Mouse (Mus musculus): ENCODE results near the gene Tdo2. TPM values are rescaled to one million over a fixed set of nuclear protein-coding genes. Genes with fewer than 3 reads are reported as not detected.

The Tdo2 gene
- total and polyA plus RNA-seq, 2 experiments from 2014 or later, result 0.40 TPM; not detected in 1

DNA sequence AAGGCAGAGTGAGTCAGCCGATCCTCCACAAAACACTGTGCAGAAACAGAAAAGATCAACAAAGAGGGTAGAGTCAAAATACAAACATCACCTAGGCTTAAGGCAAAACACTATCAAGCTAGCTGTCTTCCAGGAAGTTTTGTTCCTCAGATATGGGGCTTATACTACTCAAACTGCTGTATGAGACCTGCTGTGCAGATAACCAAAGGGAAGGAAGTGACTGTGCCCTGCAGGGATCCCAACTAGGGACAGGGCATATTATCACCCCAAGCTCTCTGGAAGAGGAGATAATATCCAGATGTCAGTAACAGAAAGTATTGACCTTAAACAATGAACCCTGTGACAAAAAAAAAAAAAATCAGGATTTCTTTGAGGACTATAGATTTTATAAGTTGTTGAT, 27.0 kb downstream of the Tdo2 start:
- DNase-seq (ENCODE audit: low spot score), result no peak
- no peak for ATAC-seq
- H3K4me2 ChIP-seq (ENCODE audit: low read depth, low read length), result no peak overlapping the region
- WGBS, result 85% methylated on average over 1 of the region's 1 CpGs
- no peaks in the 10 kb centered on the region for H3K4me1 ChIP-seq (ENCODE audit: insufficient read depth, low read length)
- TF ChIP-seq CTCF (IDR thresholded peaks at IDR 0.05; ENCODE audit: low read depth), result no peak
- H3K9ac ChIP-seq (replicated peaks; ENCODE audit: low read length), result no peak overlapping the region
- H3K36me3 ChIP-seq (ENCODE audit: insufficient read depth, low read length), result no peaks in the 10 kb centered on the region
- no peaks in the 10 kb centered on the region for H3K9me3 ChIP-seq (ENCODE audit: low read length)
- no peaks in the 10 kb centered on the region for H3K27me3 ChIP-seq (ENCODE audit: insufficient read depth, low read length)
- H3K27ac ChIP-seq, result no peak overlapping the region
- no peak overlapping the region for H3K4me3 ChIP-seq (ENCODE audit: low read length)

DNA sequence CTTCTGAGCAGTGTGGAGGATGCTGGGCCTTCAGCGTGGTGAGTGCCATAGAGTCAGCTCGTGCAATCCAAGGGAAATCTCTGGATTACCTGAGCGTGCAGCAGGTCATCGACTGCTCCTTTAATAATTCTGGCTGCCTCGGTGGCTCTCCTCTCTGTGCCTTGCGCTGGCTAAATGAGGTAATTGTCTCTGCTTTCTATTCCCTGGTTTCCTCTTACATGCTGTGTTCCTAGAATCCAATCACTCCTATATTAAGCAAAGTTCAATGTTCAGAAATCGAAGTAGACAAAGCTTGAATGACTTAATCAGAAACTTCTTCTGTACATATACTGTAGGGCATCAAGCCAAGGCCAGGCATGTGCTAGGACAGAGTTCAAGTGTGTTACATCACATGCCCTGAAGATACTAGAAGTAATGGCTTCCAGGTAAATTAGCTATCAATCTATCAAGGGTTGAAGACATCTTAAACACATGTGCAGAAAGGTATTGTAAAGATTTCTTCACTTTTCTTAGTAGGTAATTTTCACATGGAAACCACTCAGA, 31.1 kb downstream of the Tdo2 start:
- Histone ChIP-seq H3K27ac (no peak overlapping the region), H3K9ac (replicated peaks; ENCODE audit: low read length) (no peak overlapping the region), H3K4me1 (ENCODE audit: insufficient read depth, low read length) (no peaks in the 10 kb centered on the region), H3K9me3 (ENCODE audit: low read length) (no peaks in the 10 kb centered on the region), H3K27me3 (ENCODE audit: insufficient read depth, low read length) (no peaks in the 10 kb centered on the region), H3K4me2 (ENCODE audit: low read depth, low read length) (no peak overlapping the region), H3K4me3 (ENCODE audit: low read length) (no peak overlapping the region), H3K36me3 (ENCODE audit: insufficient read depth, low read length) (no peaks in the 10 kb centered on the region)
- no peak for ATAC-seq
- WGBS, result 90% methylated on average over 7 of the region's 7 CpGs
- DNase-seq (ENCODE audit: low spot score), result no peak
- TF ChIP-seq CTCF (IDR thresholded peaks at IDR 0.05; ENCODE audit: low read depth), result no peak

- H3K9ac ChIP-seq (replicated peaks; ENCODE audit: low read length), result no peak overlapping the region
- H3K9me3 ChIP-seq (ENCODE audit: low read length), result no peaks in the 10 kb centered on the region
- DNase-seq (ENCODE audit: low spot score), result no peak
- TF ChIP-seq CTCF (IDR thresholded peaks at IDR 0.05; ENCODE audit: low read depth), result no peak
- ATAC-seq, result no peak
- no peaks in the 10 kb centered on the region for H3K27me3 ChIP-seq (ENCODE audit: insufficient read depth, low read length)
- H3K4me1 ChIP-seq (ENCODE audit: insufficient read depth, low read length), result no peaks in the 10 kb centered on the region
- WGBS, result 93% methylated on average over 3 of the region's 3 CpGs
- H3K4me3 ChIP-seq (ENCODE audit: low read length), result no peak overlapping the region
- H3K4me2 ChIP-seq (ENCODE audit: low read depth, low read length), result no peak overlapping the region
- no peak overlapping the region for H3K27ac ChIP-seq
- H3K36me3 ChIP-seq (ENCODE audit: insufficient read depth, low read length), result no peaks in the 10 kb centered on the region
Observed at GRCm38 (mm10) chr3:81943097-81943496, 32.9 kb downstream of the Tdo2 start.

DNA sequence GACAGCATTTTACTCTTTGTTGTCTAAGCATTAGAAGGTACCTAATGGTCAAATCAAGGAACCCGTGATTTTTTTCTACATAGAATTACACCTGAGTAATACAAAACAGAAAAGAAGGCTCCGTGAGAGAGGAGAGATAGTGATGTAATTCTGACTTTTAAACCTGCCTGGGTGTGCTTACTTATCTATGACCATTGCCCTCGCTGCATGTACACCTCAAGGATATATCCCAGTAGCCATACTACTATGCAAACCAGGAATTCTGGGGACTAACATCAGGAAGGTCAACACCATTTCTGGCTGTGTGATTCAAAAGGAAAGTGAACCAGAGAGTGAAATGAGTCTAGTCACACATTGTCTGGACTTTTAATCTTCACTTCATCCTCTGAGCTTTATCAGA, 33.7 kb downstream of the Tdo2 start:
- TF ChIP-seq CTCF (IDR thresholded peaks at IDR 0.05; ENCODE audit: low read depth), result no peak
- WGBS, result 95% methylated on average over 3 of the region's 3 CpGs
- H3K9me3 ChIP-seq (ENCODE audit: low read length), result no peaks in the 10 kb centered on the region

DNA sequence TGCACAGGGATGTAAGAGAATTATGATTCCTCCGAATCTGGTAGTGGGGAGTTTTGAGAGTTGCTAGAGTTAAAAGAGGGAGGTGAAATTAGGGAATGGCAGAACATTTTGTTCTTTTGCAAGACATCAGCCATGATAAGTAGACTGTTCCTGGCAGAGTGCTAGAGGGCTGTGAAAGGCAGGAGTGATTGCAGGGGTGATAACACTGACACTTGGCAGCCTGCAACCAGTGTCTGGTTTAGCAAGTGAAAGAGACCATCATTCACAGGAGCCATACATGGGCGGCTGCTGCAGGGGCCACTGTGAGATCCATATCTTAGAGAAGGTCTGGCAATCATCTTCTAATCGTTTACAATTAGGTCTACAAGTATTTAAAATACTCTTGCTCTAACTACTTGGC, 37.1 kb downstream of the Tdo2 start:
- no peak for ATAC-seq
- 76% methylated on average over 3 of the region's 3 CpGs for WGBS

More for the DNA sequence above, 33.7 kb downstream of the Tdo2 start:
- Histone ChIP-seq H3K4me2 (ENCODE audit: low read depth, low read length) (no peak overlapping the region), H3K4me1 (ENCODE audit: insufficient read depth, low read length) (no peaks in the 10 kb centered on the region), H3K9ac (replicated peaks; ENCODE audit: low read length) (no peak overlapping the region), H3K27me3 (ENCODE audit: insufficient read depth, low read length) (no peaks in the 10 kb centered on the region), H3K36me3 (ENCODE audit: insufficient read depth, low read length) (no peaks in the 10 kb centered on the region), H3K4me3 (ENCODE audit: low read length) (no peak overlapping the region), H3K27ac (no peak overlapping the region)
- ATAC-seq (no peak), DNase-seq (ENCODE audit: low spot score) (no peak)

GRCm38 (mm10) chr3:81933348-81933747, 42.7 kb downstream of the Tdo2 start:
- no peaks in the 10 kb centered on the region for H3K36me3 ChIP-seq (ENCODE audit: insufficient read depth, low read length)
- no peak overlapping the region for H3K9ac ChIP-seq (replicated peaks; ENCODE audit: low read length)
- H3K27me3 ChIP-seq (ENCODE audit: insufficient read depth, low read length), result no peaks in the 10 kb centered on the region
- H3K4me1 ChIP-seq (ENCODE audit: insufficient read depth, low read length), result 0 out of 2 replicates have a peak, but pooled peaks cover 3% of the 10 kb centered on the region
- WGBS, result 81% methylated on average over 4 of the region's 4 CpGs
- H3K4me3 ChIP-seq (ENCODE audit: low read length), result no peak overlapping the region
- no peaks in the 10 kb centered on the region for H3K9me3 ChIP-seq (ENCODE audit: low read length)
- H3K4me2 ChIP-seq (ENCODE audit: low read depth, low read length), result peak overlapping the region; percentile 66
- ATAC-seq (no peak), DNase-seq (ENCODE audit: low spot score) (no peak)
- TF ChIP-seq CTCF (IDR thresholded peaks at IDR 0.05; ENCODE audit: low read depth), result no peak
- H3K27ac ChIP-seq, result no peak overlapping the region

More for the DNA sequence above, 37.1 kb downstream of the Tdo2 start:
- Histone ChIP-seq H3K4me1 (ENCODE audit: insufficient read depth, low read length) (no peaks in the 10 kb centered on the region), H3K4me2 (ENCODE audit: low read depth, low read length) (no peak overlapping the region), H3K36me3 (ENCODE audit: insufficient read depth, low read length) (no peaks in the 10 kb centered on the region), H3K9me3 (ENCODE audit: low read length) (no peaks in the 10 kb centered on the region), H3K27ac (no peak overlapping the region), H3K9ac (replicated peaks; ENCODE audit: low read length) (no peak overlapping the region), H3K4me3 (ENCODE audit: low read length) (no peak overlapping the region), H3K27me3 (ENCODE audit: insufficient read depth, low read length) (no peaks in the 10 kb centered on the region)
- DNase-seq (ENCODE audit: low spot score), result no peak
- no peak for TF ChIP-seq CTCF (IDR thresholded peaks at IDR 0.05; ENCODE audit: low read depth)
